Mouse (Mus musculus) hindbrain, postnatal 0 days (tissue): ENCODE data around the gene Gjd3. TPM values are rescaled to one million over a fixed set of nuclear protein-coding genes. Genes with fewer than 3 reads are reported as not detected.

Experiments
- ATAC-seq: fragments of 200-750 bp; cut with Nextera tagmentation; 2 replicates; pipeline ENCODE4 v1.8.0; 2017; ENCODE audit warnings: mild to moderate bottlenecking, moderate TSS enrichment, moderate library complexity
- DNase-seq: peaks from one replicate; pipeline ENCODE4 v3.0.0-alpha.2; 2015; ENCODE audit warnings: low spot score
- H3K27ac ChIP-seq: fragments of 300-500 bp; sonication (generic); 2 replicates; pipeline ENCODE4 v1.5.1; 2014; ENCODE audit warnings: mild to moderate bottlenecking
- H3K27me3 ChIP-seq: fragments of 300-500 bp; sonication (generic); 2 replicates; pipeline ENCODE4 v1.6.1; 2014; ENCODE audit warnings: low read length, mixed read lengths; ENCODE audit not compliant: insufficient read depth
- H3K36me3 ChIP-seq: fragments of 300-500 bp; sonication (generic); 2 replicates; pipeline ENCODE4 v1.6.1; 2014; ENCODE audit warnings: low read length, mixed read lengths; ENCODE audit not compliant: insufficient read depth
- H3K4me1 ChIP-seq: fragments of 300-500 bp; sonication (generic); 2 replicates; pipeline ENCODE4 v1.6.1; 2014; ENCODE audit warnings: antibody characterized with exemption, low read length, mixed read lengths; ENCODE audit not compliant: insufficient read depth
- H3K4me2 ChIP-seq: fragments of 300-500 bp; sonication (generic); 2 replicates; pipeline ENCODE4 v1.6.1; 2014; ENCODE audit warnings: low read depth, mild to moderate bottlenecking, low read length, moderate library complexity, mixed read lengths
- H3K4me3 ChIP-seq: fragments of 300-500 bp; sonication (generic); 2 replicates; pipeline ENCODE4 v1.5.1; 2014; ENCODE audit warnings: low read length
- H3K9ac ChIP-seq: fragments of 300-500 bp; sonication (generic); replicated peaks from 2 replicates; pipeline ENCODE4 v1.6.1; 2014; ENCODE audit warnings: mild to moderate bottlenecking, low read length, moderate library complexity, mixed read lengths
- H3K9me3 ChIP-seq: fragments of 300-500 bp; sonication (generic); 2 replicates; pipeline ENCODE4 v1.6.1; 2016; ENCODE audit warnings: low read length, mixed read lengths
- CTCF ChIP-seq: IDR thresholded peaks from 2 replicates; pipeline ENCODE4 v1.5.1; 2016; ENCODE audit warnings: antibody characterized with exemption, control low read depth, low read depth
- WGBS: fragments of 180-500 bp; shearing (Covaris S2); extraction: QIAGEN DNeasy Blood & Tissue Kit; methylation state at CpG from one replicate; pipeline ENCODE4 v1.1.7; 2014; 5-methylcytosine and 5-hydroxymethylcytosine counted together
- polyA plus RNA-seq: library from polyadenylated mRNA; unstranded; fragments of >200 nt; fragmentation: Nextera tagmentation; extraction: Ambion mirVana; gene quantifications from 2 replicates; pipeline ENCODE4 v1.2.1, GENCODE M21; 2015
- total RNA-seq: library from RNA; depleted of rRNA; stranded (reverse); fragments of >200 nt; gene quantifications from 2 replicates; pipeline ENCODE4 v1.2.3, GENCODE M21; 2014

The Gjd3 gene
- total and polyA plus RNA-seq, 2 experiments from 2014 or later: 5.0 to 5.9 TPM

GRCm38 (mm10) chr11:98949242-98949957, 33.4 kb downstream of the Gjd3 start:
- Histone ChIP-seq H3K4me3 (no peak overlapping the region), H3K9me3 (no peaks in the 10 kb centered on the region), H3K9ac (no peak overlapping the region), H3K4me1 (peaks cover 14% of the 10 kb centered on the region; the same call in 1 of the 2 replicates), H3K27me3 (no peaks in the 10 kb centered on the region), H3K4me2 (no peak overlapping the region), H3K36me3 (no peaks in the 10 kb centered on the region), H3K27ac (no peak overlapping the region)
- ATAC-seq: no peak
- DNase-seq: no peak
- WGBS: 72% methylated on average over 12 of the region's 12 CpGs
- TF ChIP-seq CTCF: no peak

- Histone ChIP-seq H3K27ac (no peak overlapping the region), H3K4me2 (no peak overlapping the region), H3K4me1 (peaks cover 21% of the 10 kb centered on the region), H3K4me3 (no peak overlapping the region), H3K9ac (no peak overlapping the region), H3K27me3 (no peaks in the 10 kb centered on the region), H3K9me3 (no peaks in the 10 kb centered on the region), H3K36me3 (no peaks in the 10 kb centered on the region)
- DNase-seq (no peak), ATAC-seq (no peak)
- TF ChIP-seq CTCF: no peak
- WGBS: 87% methylated on average over 18 of the region's 18 CpGs
Measured at GRCm38 (mm10) chr11:98947969-98948569, 34.7 kb downstream of the Gjd3 start.

- Histone ChIP-seq H3K27me3 (no peaks in the 10 kb centered on the region), H3K36me3 (no peaks in the 10 kb centered on the region), H3K4me3 (no peak overlapping the region), H3K9ac (no peak overlapping the region), H3K4me1 (peaks cover 33% of the 10 kb centered on the region), H3K4me2 (no peak overlapping the region), H3K9me3 (no peaks in the 10 kb centered on the region), H3K27ac (no peak overlapping the region)
- TF ChIP-seq CTCF: no peak
- DNase-seq: no peak
- WGBS: 68% methylated on average over 3 of the region's 3 CpGs
- no peak for ATAC-seq
Measured at GRCm38 (mm10) chr11:98945605-98945977, 37.2 kb downstream of the Gjd3 start.

GRCm38 (mm10) chr11:98944897-98945604, 37.8 kb downstream of the Gjd3 start:
- no peak overlapping the region for H3K9ac ChIP-seq
- no peaks in the 10 kb centered on the region for H3K27me3 ChIP-seq
- ATAC-seq (no peak), DNase-seq (no peak)
- no peaks in the 10 kb centered on the region for H3K36me3 ChIP-seq
- no peak overlapping the region for H3K4me2 ChIP-seq
- TF ChIP-seq CTCF: no peak
- H3K27ac ChIP-seq: no peak overlapping the region
- peaks cover 37% of the 10 kb centered on the region for H3K4me1 ChIP-seq
- WGBS: 44% methylated on average over 11 of the region's 11 CpGs
- no peaks in the 10 kb centered on the region for H3K9me3 ChIP-seq
- H3K4me3 ChIP-seq: no peak overlapping the region

GRCm38 (mm10) chr11:98943741-98944461, 38.9 kb downstream of the Gjd3 start:
- H3K4me1 ChIP-seq: peaks cover 36% of the 10 kb centered on the region
- ATAC-seq: no peak

GRCm38 (mm10) chr11:98942923-98943641, 39.7 kb downstream of the Gjd3 start:
- Histone ChIP-seq H3K9me3 (no peaks in the 10 kb centered on the region), H3K36me3 (no peaks in the 10 kb centered on the region), H3K4me3 (no peak overlapping the region), H3K27me3 (no peaks in the 10 kb centered on the region), H3K4me2 (0 out of 2 replicates have a peak overlapping the region, but pooled peaks have one; percentile 0), H3K27ac (peak overlapping the region; percentile 78), H3K4me1 (peaks cover 38% of the 10 kb centered on the region), H3K9ac (no peak overlapping the region)
- 44% methylated on average over 8 of the region's 8 CpGs for WGBS
- TF ChIP-seq CTCF: no peak
- ATAC-seq: peak; percentile 34; the same call in 1 of the 2 replicates
- DNase-seq: peak; percentile 69

More at GRCm38 (mm10) chr11:98943741-98944461, 38.9 kb downstream of the Gjd3 start:
- Histone ChIP-seq H3K4me3 (no peak overlapping the region), H3K9ac (no peak overlapping the region), H3K27ac (peak overlapping the region; percentile 78), H3K9me3 (no peaks in the 10 kb centered on the region), H3K4me2 (no peak overlapping the region), H3K27me3 (no peaks in the 10 kb centered on the region), H3K36me3 (no peaks in the 10 kb centered on the region)
- 32% methylated on average over 14 of the region's 14 CpGs for WGBS
- peak; percentile 2 for DNase-seq
- TF ChIP-seq CTCF: no peak
